Mouse (Mus musculus) frontal cortex, adult (tissue): ENCODE results near the gene Avpi1.

ENCODE experiments used
- ATAC-seq: cut with Nextera tagmentation; 2 replicates; pipeline ENCODE4 v1.9.2; 2017; ENCODE audit warnings: mild to moderate bottlenecking, moderate library complexity, mixed read lengths; ENCODE audit not compliant: low TSS enrichment

Avpi1 gene

DNA sequence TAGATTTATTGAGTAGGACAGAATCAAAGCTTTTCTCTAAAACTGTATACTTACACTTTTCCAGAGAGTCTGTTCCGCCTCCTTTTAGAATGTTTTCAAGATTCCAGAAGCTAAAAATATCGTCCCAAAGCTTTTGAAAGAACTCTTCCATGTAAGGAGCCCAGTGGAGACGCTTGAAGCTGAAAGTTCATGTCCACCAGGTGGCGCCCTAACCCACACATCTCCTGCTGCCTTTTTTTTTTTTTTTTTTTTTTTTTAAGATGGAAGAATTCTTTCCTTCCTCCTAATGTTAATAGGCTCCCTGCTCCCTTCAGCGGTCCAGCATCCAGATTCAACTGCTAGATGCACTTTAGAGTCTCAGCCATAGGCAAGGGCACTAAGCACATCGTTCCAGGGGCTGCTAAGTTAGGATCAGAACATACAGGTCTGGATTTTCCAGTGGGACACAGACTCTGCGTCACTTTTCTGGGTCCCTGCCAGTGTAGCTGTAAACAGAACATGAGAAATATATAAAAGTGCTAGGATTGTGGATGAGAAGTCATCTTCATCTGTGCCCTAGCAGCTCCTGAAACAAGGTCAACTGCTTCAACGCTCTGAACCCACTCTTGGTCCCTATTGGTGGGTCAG lies 15.8 kb upstream of the Avpi1 start:
- peak; percentile 24; the same call in 1 of the 2 replicates for ATAC-seq

DNA sequence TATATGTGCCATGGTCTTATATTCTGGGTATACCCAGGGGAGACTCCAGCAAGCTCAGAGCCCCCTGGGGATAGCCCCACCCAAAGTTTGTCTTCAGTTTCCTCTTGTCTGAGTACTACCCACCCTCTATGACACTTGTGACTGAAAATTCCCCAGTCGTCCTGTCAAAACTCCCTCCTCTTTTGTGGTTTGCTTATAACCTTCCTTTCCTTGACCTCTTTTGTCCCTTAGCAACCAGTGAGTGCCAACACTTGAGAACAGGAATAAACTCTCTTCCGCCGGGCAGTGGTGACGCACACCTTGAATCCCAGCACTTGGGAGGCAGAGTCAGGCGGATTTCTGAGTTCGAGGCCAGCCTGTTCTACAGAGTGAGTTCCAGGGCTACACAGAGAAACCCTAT lies 15.2 kb upstream of the Avpi1 start:
- no peak for ATAC-seq

DNA sequence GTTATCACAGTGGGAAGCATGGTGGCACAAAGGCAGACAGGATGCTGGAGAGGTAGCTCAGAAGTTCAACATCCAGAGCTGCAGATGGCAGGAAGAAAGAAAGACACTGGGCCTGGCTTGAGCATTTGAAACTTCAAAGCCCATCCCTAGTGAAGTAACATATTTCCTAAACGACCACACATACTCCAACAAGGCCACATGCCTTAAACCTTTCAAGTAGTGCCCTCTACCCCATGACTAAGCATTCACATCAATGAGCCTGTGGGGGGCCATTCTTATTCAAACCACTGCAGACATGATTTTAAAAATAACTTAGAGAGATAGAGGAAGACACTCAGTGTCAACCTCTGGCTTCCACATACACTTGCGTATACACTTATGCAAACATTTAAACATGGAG lies 13.9 kb upstream of the Avpi1 start:
- no peak for ATAC-seq

DNA sequence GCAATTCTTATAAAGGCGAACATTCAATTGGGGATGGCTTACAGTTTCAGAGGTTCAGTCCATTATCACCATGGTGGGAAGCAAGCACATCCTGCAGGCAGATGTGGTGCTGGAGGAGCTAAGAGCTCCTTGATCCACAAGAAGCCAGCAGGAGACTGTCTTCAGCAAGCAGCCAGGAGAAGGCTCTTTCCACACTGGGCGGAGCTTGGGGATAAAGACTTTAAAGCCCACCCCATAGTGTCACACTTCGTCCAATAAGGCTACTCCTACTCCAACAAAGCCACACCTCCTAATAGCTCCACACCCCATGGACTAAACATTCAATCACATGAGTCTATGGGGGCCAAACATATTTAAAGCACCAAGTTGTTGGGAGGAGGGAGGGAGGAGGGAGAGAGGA lies 13.1 kb upstream of the Avpi1 start:
- ATAC-seq, result no peak

DNA sequence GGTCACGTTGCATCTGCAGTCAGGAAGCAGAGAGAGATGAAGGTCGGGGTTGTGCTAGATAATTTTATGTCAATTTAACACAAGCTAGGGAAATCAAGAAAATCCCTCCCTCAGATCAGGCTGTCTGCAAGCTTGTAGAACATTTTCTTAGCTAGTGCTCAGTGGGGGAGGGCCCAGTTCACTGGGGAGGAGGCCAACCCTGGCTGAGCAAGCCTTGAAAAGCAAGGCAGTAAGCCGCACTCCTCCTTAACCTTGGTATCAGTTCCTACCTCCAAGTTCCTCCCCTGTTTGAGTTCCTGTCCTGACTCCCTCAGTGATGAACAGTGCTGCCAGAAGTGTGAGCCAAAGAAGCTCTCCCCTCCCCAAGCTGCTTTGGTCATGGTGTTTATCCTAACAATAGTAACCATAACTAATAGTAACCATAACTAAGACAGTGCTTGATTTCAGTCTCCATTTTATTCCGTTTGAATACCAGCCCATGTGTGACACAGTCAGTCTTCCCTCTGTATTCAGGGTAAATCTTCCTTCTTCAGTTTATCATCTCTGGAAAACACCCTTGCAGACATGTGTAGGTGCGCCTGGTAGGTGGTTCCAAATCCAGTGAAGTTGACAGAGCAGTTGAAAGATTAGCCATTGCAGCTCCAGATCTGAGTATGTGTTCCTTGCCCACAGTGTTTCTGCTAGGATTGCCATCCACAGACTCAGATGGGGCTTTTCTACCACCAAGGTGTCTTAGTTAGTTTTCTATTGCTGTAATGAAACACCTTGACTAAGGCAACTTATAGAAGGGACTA lies 11.1 kb upstream of the Avpi1 start:
- ATAC-seq, result peak; percentile 73

DNA sequence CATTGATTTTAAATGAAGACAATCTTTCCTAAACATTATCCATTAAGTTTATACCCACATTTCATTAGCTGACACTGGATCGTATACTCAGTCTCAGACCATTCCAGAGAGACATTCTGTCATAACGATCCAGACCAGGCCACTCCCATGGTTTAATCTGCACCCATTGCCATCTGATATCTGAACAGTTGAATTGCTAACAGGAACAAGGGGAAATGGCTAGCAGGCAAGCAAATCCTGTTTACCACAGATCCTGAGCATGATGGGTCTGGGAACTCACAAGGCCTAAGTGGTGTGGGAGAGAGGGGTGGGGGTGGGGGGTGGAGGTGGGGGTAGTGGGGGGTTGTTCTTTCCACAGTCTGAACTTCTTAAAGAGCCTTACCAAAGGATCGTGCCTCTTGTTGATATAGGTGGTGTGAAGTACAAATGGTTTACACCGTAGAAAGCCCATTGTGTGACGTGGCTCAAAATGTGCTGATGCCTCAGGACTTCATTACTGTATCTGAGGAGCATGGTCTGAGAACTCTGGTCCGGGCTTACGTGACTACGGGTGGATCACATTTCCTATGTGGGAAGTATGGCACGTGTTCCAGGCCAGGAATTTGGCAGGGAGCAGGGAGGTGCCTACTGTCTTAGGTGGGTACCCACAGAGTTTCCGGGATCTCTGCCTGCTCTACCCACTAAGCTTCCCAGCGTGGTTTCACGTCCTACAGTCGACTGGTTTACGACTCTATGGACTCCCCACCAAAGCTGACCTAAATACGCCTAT lies 9.8 kb upstream of the Avpi1 start:
- no peak for ATAC-seq

DNA sequence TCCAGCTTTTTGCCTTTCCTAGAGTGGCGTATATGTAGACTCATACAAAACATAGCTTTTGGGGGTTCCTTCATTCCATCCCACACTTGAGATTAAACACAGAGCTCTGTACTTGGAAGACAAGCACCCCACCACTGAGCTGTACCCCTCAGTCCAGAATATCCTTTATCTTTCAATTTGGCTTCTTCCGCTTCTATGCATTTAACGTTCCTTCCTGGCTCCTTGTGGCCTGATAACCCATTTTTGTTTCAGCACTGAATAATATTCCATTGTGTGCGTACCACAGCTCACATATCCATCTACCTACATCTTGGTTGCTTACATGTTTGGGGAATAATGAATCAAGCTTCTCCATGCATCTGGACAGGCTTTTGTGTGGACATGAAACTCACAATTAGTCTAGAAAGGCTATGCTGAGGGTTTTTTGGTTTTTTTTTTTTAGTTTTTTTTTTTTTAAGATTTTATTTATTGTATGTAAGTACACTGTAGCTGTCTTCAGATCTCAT lies 8.4 kb upstream of the Avpi1 start:
- no peak for ATAC-seq

DNA sequence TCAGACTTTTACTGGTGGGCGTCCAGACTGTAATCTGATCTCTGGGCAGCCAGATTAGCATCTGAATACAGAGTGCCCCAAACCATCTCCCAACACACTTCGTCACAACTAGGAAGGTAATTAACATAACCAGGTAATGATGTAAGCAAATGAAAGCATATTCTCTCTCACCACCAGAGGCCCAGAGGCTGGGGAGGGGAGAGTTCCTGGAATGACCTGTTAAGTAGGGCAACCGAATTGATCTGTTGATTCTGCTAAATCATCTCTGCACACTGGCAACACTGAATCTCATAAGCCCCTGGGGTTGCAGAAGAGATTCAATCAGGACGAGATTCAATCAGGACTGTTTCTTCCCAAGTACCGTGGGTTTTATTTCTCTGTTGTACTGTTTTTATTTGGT lies 7.3 kb upstream of the Avpi1 start:
- ATAC-seq, result no peak

DNA sequence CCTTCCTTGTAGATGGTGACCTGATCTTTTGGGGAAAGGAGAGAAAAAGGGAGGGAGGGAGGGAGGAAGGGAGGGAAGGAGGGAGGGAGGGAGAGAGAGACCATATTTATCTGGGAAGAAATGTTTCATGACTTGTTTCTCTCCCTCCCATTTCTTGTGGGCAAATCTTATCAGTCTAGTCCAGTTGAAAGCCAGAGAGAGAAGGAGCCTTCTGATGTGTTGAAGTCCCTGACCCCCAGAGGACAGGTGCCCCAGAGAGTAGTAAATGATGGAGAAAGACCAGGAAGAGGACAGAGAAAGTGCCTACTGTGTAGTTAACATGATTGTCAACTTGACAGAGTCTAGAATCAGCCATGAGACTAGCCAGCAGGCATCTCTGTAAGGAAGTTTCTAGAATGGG lies 6.2 kb upstream of the Avpi1 start:
- no peak for ATAC-seq

DNA sequence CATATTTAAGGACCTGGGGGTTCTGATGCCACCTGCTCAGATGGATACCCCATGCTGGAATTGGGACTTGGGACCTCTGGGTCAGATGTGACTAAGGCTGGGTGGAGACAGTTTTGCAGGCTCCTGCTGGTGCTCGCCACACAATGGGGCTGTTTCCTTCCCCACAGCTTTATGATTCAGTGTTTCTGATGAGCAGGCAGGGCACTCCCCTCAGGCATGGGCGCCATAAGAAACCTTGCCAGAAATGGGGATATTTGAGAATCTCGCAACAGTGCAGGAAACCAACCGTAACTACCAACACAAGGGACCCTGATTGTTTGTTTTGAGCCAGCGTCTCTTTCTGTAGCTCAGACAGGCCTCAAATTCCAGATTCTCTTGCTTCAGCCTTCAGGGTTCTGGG lies 2.2 kb upstream of the Avpi1 start:
- ATAC-seq, result no peak

DNA sequence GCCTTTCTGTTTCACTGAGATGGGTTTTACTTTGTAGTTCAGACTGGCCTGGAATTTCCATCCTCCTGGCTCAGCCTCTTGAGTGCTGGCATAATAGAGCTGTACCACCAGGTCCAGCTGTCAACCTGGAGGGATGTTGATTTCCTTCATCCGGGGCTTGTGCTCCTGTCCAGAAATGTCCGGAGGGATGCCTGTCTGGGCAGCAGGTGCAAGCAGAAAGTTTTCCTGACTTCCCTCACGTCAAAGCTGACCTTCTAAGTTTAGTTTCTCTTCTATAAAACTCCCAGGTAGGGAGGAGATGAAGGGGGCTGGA lies 1.4 kb upstream of the Avpi1 start:
- no peak for ATAC-seq

DNA sequence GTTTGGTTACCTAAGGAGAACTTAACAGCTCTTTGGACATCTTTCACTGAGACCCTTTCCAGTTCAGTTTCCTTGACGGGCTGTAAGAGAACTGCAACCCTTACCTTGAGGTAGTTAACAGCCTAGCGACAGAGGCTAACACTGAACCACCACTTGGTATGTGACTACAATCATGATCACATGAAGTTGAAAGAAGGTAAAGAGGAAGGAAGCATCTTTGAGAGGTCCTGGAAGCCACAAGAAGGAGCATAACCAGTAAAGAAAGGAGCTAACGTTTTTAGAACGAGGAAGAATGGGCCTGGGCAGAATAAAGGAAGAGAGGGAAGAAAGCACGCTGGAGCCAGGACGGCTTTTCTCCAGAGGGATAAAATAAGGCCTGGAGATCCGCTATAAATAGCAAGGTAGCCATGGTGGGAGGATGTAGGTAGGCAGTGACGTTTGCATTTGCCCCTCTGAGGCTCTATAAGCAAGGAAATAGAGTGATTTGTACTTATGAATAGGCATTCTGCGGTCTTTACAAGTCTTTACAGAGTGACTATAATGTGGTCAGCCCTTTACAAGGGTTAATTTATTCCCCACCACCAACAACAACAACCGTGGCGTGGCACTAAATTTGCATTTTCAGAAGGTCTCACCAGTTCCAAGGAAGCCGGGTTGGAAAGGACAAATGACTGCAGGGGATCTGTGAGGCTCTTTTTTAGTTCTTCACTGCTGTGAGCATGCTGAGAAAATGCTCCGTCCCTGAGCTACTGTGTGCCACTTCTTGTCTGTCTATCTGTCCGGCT lies 842 bp upstream of the Avpi1 start:
- ATAC-seq, result peak; percentile 22

DNA sequence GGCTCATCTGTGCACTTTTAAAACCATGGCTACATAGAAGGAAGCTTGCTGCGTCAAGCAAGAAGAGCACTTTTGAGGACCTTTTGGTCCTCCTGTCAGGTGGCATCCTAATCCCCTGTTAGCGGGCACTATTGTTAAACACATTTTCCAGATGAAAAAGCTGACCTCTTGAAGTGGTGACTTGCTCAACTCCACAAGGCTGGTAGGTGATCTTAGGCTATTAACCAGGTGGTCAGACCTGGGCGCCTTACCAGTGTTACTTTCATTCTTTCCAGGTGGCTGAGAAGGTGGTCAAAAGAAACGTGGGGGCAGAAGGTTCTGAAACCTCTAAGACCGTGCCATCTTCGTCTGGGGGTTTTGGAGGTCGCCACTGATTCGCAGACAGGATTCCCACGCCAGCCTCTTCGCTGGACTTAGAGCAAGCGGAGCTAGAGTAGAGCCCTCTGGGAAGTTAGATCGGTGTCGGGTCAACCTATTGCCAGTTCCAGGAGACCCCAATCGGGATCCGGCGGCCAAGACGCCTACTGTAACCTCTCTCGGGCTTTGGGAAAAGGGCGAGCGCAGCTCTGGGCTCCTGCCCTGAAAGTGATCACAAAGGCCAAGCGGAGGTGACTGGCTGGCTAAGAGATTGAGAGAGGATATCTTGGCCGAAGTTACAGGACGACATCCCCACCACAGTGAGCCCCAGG lies 663 bp downstream of the Avpi1 start:
- no peak for ATAC-seq

DNA sequence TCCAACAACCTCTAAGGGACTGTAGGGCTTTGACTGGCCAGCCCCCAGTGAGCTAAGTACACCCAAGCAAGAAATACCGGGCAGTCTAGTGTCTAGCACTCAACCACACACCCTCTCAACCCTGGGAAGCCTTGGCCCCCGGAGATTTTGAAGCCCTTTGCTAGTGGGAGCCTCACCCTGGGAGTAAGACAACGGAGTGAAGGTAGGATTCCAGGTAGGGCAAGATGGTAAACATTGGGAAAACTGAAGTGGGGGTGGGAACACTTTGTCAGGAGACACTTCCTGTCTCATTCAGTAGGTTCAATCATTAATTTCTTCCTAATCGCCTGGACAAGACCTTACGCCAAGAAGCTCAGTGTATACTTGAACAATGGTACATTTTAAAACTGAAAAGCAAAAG lies 1.8 kb downstream of the Avpi1 start:
- no peak for ATAC-seq

DNA sequence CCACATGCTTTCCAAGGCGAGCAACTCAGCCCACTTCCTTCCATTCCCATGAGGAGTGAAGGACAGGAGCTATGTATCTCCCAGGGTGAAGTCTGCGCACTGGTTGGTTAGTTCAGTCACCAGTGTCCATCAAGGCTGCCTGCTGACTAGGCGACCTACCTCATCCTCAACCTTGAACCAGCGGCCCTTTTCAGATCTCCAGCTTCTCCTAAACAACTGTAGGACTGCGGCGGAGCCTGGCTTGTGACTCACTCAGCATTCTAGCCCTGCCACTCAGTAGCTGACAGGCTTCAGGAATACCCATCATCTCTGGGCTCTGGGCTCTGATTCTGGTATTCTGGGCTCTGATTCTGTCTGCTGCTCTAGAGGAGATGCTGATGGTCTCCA lies 2.6 kb downstream of the Avpi1 start:
- ATAC-seq, result no peak

DNA sequence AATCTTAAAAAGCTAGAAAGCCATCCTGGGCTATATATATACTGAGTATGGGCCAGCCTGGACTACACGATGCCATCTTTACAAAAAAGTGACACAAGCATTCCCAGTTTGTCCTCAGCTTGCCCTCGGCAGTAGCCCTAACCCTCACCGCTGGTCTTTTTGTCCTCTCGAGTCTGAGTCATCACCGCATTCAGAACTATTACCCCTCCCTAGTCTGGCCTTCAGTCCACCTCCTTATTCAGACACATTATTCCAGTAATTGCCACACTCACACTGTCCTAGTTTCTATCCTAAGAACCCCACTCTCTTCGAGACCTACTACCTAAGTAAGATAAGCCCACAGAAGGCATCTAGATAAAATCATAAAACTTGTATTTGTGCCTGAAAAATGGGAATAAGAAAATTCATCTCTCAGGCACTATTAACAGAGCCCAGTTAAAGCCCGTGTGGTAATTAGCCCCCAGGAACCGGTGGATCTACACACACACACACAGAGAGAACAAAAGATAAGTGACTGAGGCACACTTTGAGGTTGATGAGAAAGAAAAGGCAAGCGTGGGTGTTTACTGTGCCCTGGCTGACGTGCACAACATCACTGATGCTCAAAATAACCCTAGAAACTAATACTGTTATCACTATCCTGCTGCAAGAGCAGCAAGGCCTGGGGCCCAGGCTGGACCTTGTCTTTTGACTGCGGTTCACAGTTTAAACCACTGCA lies 3.2 kb downstream of the Avpi1 start:
- ATAC-seq, result no peak

DNA sequence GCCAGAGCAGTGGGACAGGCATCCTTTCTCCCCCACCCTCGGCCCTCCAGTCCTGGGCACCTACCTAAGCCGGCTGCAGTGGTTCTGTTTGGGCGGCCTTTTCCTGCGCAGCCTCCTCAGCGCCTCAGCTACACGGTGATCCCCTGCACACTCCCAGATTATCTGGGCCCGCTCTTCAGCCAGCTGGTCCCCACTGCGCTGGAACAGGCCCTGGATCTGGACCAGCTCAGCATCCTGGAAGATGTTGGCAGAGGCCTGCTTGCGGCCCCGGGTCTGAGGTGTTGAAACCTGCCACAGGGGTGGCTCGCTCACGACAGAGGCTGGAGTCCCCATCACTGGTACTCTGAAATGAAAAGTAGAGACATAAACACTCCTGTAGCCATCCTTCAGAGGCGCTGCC lies 4.2 kb downstream of the Avpi1 start:
- no peak for ATAC-seq

DNA sequence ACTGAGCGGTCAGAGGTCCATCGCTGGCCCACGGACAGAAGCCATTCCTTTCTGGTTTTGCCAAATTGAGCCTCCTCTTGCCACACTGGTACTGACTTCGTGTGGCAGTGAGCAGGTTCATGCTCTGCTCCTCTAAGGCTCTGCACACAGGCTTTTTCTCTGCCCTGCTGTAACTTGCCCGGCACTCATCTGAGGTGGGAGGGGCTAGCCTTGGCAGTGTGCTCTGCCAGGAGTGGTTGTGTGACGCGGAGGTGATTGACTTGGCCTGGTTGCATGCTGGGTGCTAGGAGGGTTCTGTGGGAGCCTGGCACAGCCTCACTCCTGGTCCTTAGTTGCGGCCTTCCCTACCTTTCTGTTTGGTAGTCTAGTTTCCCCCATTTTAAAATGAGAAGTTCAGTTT lies 8.4 kb downstream of the Avpi1 start:
- no peak for ATAC-seq

DNA sequence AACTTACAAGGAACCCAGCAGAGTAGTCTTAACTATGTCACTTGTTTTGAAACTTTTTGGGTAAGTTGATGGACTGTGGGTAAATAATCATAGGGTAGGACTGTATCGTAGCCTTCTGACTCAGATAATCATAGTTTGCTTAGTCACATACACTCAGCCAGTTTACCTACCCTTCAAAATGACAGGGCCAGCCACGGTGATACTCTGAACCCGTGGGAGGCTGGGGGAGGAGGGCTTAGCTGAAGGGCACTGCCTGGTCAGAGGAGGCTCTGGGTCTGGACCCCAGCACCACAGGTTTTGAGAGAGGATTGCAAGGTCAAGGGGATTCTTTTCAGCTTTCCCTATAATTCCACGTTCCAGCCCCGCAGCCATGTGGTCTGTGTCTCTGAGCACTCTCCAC lies 10.3 kb downstream of the Avpi1 start:
- no peak for ATAC-seq

DNA sequence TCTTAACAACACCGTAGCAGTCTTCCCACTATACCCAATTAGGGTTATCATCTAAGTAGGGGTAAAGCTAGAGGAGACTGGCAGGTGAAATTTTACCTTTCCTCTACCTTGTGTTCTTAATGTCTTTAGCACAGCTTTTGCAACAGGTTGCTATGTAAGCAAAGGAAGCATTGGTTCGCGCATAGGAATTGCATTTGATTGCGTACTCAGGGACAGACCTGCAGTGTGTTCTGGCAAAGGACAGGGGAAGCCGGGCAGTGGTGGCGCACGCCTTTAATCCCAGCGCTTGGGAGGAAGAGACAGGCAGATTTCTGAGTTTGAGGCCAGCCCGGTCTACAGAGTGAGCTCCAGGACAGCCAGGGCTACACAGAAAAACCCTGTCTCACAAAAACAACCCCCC lies 10.7 kb downstream of the Avpi1 start:
- ATAC-seq, result no peak

DNA sequence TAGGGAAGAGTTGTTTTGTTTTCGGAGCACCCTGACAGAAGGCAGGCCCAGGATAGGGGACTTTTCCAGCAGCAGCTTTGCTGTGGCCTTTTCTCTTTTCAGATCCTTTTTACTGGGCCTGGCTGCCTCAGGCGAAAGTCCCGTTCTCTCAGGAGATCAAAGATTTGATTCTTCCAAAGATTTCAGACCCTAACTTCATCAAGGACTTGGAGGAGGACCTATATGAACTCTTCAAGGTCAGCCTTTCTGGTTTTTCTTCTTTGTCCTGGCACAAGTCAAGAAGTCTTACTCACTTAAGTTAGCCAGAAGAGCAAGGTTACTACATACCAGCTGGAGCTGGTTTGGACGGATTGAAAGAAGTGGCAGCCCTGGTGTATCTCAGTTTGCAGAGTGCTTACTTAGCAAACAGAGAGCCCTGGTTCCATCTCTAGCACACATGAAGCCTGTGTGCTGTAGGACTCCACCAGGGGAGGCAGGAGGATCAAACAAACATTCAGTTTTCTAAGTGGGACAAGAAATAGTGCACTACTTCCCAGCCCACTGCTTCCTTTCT lies 13.0 kb downstream of the Avpi1 start:
- ATAC-seq, result no peak
